9 mouse cellular contexts compared by ENCODE assay signal in genomic region chr11:4133450-4133849, GRCm38 (mm10). TPM values are rescaled to one million over a fixed set of nuclear protein-coding genes. Genes with fewer than 3 reads are reported as not detected.
DNase-seq lines count a peak whose midpoint lies in the region.
"Had no signal": no experiment of that assay in that cellular context is flagged by ENCODE, and none has a peak within 500 bp of the region (broad histone marks: within the 10 kb centered on the region; RNA-seq: fewer than 3 reads in every experiment).

No protein-coding gene starts in this region.

- DNase-seq in kidney, adult 9 months = peak; percentile 24
- DNase-seq in kidney, adult 8-10 months = no peak
- peak; percentile 17 to 38 for DNase-seq in CD8-positive naive resting alpha-beta T cell, adult 2 months (ENCODE audit: low read depth in 2 of 2, low spot score in 2 of 2)
- peak; percentile 62 for DNase-seq in NIH3T3 (ENCODE audit: low read depth)
- peak; percentile 23 for DNase-seq in mesoderm, embryonic 11.5 days (ENCODE audit: low read depth, low spot score)
- no peak for DNase-seq in layer of hippocampus, postnatal 10 days (ENCODE audit: low spot score in 2 of 2)
- DNase-seq in right cerebral cortex, postnatal 14 days = no peak
- no peak for DNase-seq in right cerebral cortex, postnatal 4 days
- DNase-seq: heart, postnatal 10 days had no signal

RNA-seq across cellular contexts. Expression of gene Rnf215, which starts 1.6 kb away (rescaled TPM):
- 10 to 100 TPM; 47.7 to 49.4 TPM for total RNA-seq in layer of hippocampus, postnatal 10 days (2021)

RNA-seq across cellular contexts. Expression of gene Sec14l2, which starts 10.2 kb away (rescaled TPM):
- 10 to 100 TPM; 24.3 to 26.8 TPM for total RNA-seq in layer of hippocampus, postnatal 10 days (2021)

RNA-seq across cellular contexts. Expression of gene Ccdc157, which starts 26.6 kb away (rescaled TPM):
- total RNA-seq in layer of hippocampus, postnatal 10 days (2021) = 10 to 100 TPM; 13.4 to 14.6 TPM

RNA-seq across cellular contexts. Expression of gene Sf3a1, which starts 26.7 kb away (rescaled TPM):
- total RNA-seq in layer of hippocampus, postnatal 10 days (2021) = 10 to 100 TPM; 61.1 to 72.9 TPM

RNA-seq across cellular contexts. Expression of gene Mtfp1, which starts 38.2 kb away (rescaled TPM):
- 10 to 100 TPM; 62.5 to 66.0 TPM for total RNA-seq in layer of hippocampus, postnatal 10 days (2021)

Comparison
In these comparisons a context has a peak if more than half of its experiments do, and no peak if none do; other contexts are left out.
1. DNase-seq: peak in kidney, adult 9 months (single experiment), CD8-positive naive resting alpha-beta T cell, adult 2 months (2 of 2), NIH3T3 (single experiment) and mesoderm, embryonic 11.5 days (single experiment); none in kidney, adult 8-10 months (0 of 2), layer of hippocampus, postnatal 10 days (0 of 2), right cerebral cortex, postnatal 14 days (single experiment) and right cerebral cortex, postnatal 4 days (single experiment).